Mouse (Mus musculus): Measurements from ENCODE around the gene Gm21866. TPM values are rescaled to one million over a fixed set of nuclear protein-coding genes. Genes with fewer than 3 reads are reported as not detected.

The Gm21866 gene
- not detected in 2 replicates for polyA plus RNA-seq (2012; ENCODE audit: low replicate concordance)

DNA sequence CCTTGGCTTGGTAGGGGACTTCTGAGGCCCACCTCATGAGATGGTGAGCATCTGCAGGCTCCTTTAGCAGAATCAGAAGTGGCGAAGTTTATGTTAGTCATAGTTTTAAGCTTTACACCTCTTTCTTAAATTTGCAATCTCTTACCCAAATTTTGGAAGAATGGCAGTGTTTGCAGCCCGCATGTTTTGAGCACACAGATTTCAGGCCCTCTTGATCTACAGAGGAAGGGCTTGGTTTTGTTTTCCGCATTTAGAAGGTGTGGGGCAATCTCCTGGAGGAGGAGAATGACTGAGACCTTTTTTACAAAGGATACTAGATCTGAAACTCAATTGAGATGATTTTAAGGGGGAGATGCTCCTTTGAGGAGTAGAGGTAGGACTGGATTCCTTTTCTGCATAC is at the start of gene Gm21866:
TSS of gene Gm21866 (minus strand) at position 101 of the 400 bp plus-strand sequence.

DNA sequence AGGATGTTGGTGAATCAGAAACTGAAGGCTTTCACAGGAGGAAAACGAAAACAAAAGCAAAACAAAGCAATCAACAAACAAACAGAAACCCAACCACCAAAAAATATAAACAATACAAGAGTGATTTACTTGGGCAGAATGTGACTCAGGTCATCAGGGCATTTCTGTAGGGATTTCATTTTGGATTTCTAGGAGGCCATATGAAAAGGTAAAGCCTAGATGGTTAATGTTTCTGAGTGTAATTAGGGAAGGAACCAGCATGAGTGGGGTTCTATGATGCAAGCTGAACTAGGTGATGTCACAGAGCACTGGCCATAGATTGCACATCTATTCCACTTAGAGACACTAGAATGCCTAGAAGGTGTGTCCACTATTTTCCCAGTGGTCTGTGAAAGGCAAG is 28.3 kb upstream of the Gm21866 start, which contains the start of gene Gm20773:
TSS of gene Gm20773 (plus strand) at position 301 of the 400 bp plus-strand sequence.

Other genes with a start within 250 kb of the Gm21866 start
- gene Gm21828, start 241.7 kb downstream of the Gm21866 start, polyA plus RNA-seq (2012; ENCODE audit: low replicate concordance) = not detected in 2 replicates
- gene Gm21440, start 213.2 kb downstream of the Gm21866 start, polyA plus RNA-seq (2012; ENCODE audit: low replicate concordance) = not detected in 2 replicates
- gene Gm21454, start 213.1 kb downstream of the Gm21866 start, polyA plus RNA-seq (2012; ENCODE audit: low replicate concordance) = not detected in 2 replicates
- not detected in 2 replicates for gene Gm21725, start 116.5 kb downstream of the Gm21866 start, polyA plus RNA-seq (2012; ENCODE audit: low replicate concordance)
- not detected in 2 replicates for gene Gm20773, start 28.4 kb upstream of the Gm21866 start, polyA plus RNA-seq (2012; ENCODE audit: low replicate concordance)

All from leukemia stem cell, adult 10-12 weeks (primary cell).